Mouse (Mus musculus) MEL (cell line): ENCODE data around the gene Cyb5b.
A peak's percentile ranks its signal among the peaks of the same experiment; 100 is the strongest.

Experiments
- CTCF ChIP-seq, 3 experiments: IDR thresholded peaks in 2 of 3; conservative IDR thresholded peaks in 1 of 3; 2 replicates each; pipeline ENCODE4 v1.5.1; 2011 to 2012; ENCODE audit warnings: low read length in 3 of 3, low read depth in 2 of 3, mild to moderate bottlenecking in 2 of 3, improper control_type of control experiment in 1 of 3, inconsistent platforms in 1 of 3, mixed read lengths in 1 of 3, moderate library complexity in 1 of 3; ENCODE audit not compliant: control insufficient read depth in 1 of 3, insufficient read depth in 1 of 3, poor library complexity in 1 of 3, severe bottlenecking in 1 of 3
- ELF1 ChIP-seq: IDR thresholded peaks from 2 replicates; pipeline ENCODE4 v1.6.1; 2014; ENCODE audit warnings: low read depth, mild to moderate bottlenecking, inconsistent platforms, low read length, improper control_type of control experiment, moderate library complexity
- EP300 ChIP-seq, 2 experiments: IDR thresholded peaks; 2 replicates each; pipeline ENCODE4 v1.6.1; 2011; ENCODE audit warnings: improper control_type of control experiment in 2 of 2, low read length in 2 of 2, low read depth in 1 of 2, mild to moderate bottlenecking in 1 of 2
- GATA1 ChIP-seq: IDR thresholded peaks from 2 replicates; pipeline ENCODE4 v1.6.1; 2011; ENCODE audit warnings: low read depth, low read length, improper control_type of control experiment
- KAT2A ChIP-seq: conservative IDR thresholded peaks from 2 replicates; pipeline ENCODE4 v1.6.1; 2012; ENCODE audit warnings: low read depth, low read length, improper control_type of control experiment, inconsistent platforms
- MAFK ChIP-seq: IDR thresholded peaks from 2 replicates; pipeline ENCODE4 v1.6.1; 2011; ENCODE audit warnings: low read depth, mild to moderate bottlenecking, low read length, improper control_type of control experiment, borderline replicate concordance
- NELFE ChIP-seq: IDR thresholded peaks from 2 replicates; pipeline ENCODE4 v1.6.1; 2011; ENCODE audit warnings: low read depth, low read length, improper control_type of control experiment
- POLR2A ChIP-seq, 2 experiments: IDR thresholded peaks; 2 replicates each; pipeline ENCODE4 v1.6.1; 2011 to 2012; ENCODE audit warnings: low read length in 2 of 2, mild to moderate bottlenecking in 2 of 2, control low read depth in 1 of 2, improper control_type of control experiment in 1 of 2, low read depth in 1 of 2, moderate library complexity in 1 of 2; ENCODE audit not compliant: control insufficient read depth in 1 of 2, insufficient read depth in 1 of 2, poor library complexity in 1 of 2
- SIN3A ChIP-seq: IDR thresholded peaks from 2 replicates; pipeline ENCODE4 v1.6.1; 2012; ENCODE audit warnings: low read length, improper control_type of control experiment, inconsistent platforms
- TAL1 ChIP-seq: IDR thresholded peaks from 2 replicates; pipeline ENCODE4 v1.6.1; 2012; ENCODE audit warnings: mild to moderate bottlenecking, inconsistent platforms, low read length, moderate library complexity, mixed read lengths
- USF2 ChIP-seq, 2 experiments: IDR thresholded peaks; 2 replicates each; pipeline ENCODE4 v1.6.1; 2011 to 2012; ENCODE audit warnings: improper control_type of control experiment in 2 of 2, low read length in 2 of 2, borderline replicate concordance in 1 of 2, inconsistent platforms in 1 of 2, low read depth in 1 of 2, mild to moderate bottlenecking in 1 of 2; ENCODE audit not compliant: insufficient read depth in 1 of 2
- ZMIZ1 ChIP-seq: IDR thresholded peaks from 2 replicates; pipeline ENCODE4 v1.6.1; 2012; ENCODE audit warnings: low read depth, mild to moderate bottlenecking, inconsistent platforms, low read length, improper control_type of control experiment, moderate library complexity

DNA sequence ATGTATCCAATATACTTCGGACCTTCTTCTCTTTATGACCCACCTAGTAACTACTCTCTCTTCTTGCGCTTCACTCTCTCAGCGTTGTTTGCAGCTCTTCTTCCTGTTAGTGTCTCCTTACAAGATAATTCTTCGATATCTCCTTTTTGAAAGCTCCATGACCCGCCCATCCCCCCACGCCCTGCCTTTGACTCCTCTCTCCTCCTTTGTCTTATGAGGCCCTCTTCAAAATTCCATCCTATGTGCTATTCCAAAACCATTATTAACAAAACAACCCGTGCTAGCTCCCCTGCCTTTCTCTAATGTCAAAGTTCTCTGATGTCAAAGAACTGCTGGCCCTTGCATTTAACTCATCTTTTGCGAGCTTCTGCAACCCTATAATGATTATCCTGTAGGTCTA, 67.7 kb downstream of the Cyb5b start:
- no peak for TF ChIP-seq CTCF (IDR thresholded peaks at IDR 0.05 in 2 of 3, conservative IDR thresholded peaks at IDR 0.05 in 1 of 3; ENCODE audit: control insufficient read depth in 1 of 3, insufficient read depth in 1 of 3, low read depth in 2 of 3, low read length in 3 of 3, poor library complexity in 1 of 3, severe bottlenecking in 1 of 3)
- TF ChIP-seq GATA1 = peak; percentile 43; the same call in 1 of the 2 replicates
- no peak for TF ChIP-seq USF2 (IDR thresholded peaks at IDR 0.05; ENCODE audit: borderline replicate concordance in 1 of 2, insufficient read depth in 1 of 2, low read depth in 1 of 2, low read length in 2 of 2)
- TF ChIP-seq EP300 (IDR thresholded peaks at IDR 0.05; ENCODE audit: low read depth in 1 of 2, low read length in 2 of 2) = no peak; a peak in 3 of 4 replicates
- TF ChIP-seq POLR2A (IDR thresholded peaks at IDR 0.05; ENCODE audit: control insufficient read depth in 1 of 2, insufficient read depth in 1 of 2, low read depth in 1 of 2, low read length in 2 of 2, poor library complexity in 1 of 2) = no peak
- TF ChIP-seq ZMIZ1 = no peak
- no peak for TF ChIP-seq SIN3A
- no peak for TF ChIP-seq NELFE
- TF ChIP-seq MAFK = no peak
- TF ChIP-seq KAT2A = no peak
- TF ChIP-seq ELF1 = no peak
- TF ChIP-seq TAL1 = no peak
